Mouse (Mus musculus) embryonic facial prominence, embryonic 15.5 days (tissue): ENCODE results near the gene Lrrc66. TPM values are rescaled to one million over a fixed set of nuclear protein-coding genes. Genes with fewer than 3 reads are reported as not detected.

Experiments used
- ATAC-seq: fragments of 200-750 bp; cut with Nextera tagmentation; 2 replicates; pipeline ENCODE4 v1.8.0; 2017; ENCODE audit warnings: low read depth, moderate TSS enrichment; ENCODE audit not compliant: insufficient number of reproducible peaks, low FRiP score, low TSS enrichment
- H3K27ac ChIP-seq: fragments of 300-500 bp; sonication (generic); replicated peaks from 2 replicates; pipeline ENCODE4 v1.5.1; 2015; ENCODE audit warnings: mild to moderate bottlenecking, inconsistent platforms
- H3K27me3 ChIP-seq: fragments of 300-500 bp; sonication (generic); 2 replicates; pipeline ENCODE4 v1.6.1; 2015; ENCODE audit warnings: inconsistent platforms
- H3K36me3 ChIP-seq: fragments of 300-500 bp; sonication (generic); 2 replicates; pipeline ENCODE4 v1.6.1; 2015; ENCODE audit warnings: mild to moderate bottlenecking, inconsistent platforms
- H3K4me1 ChIP-seq: fragments of 300-500 bp; sonication (generic); 2 replicates; pipeline ENCODE4 v1.6.1; 2015; ENCODE audit warnings: inconsistent platforms
- H3K4me2 ChIP-seq: fragments of 300-500 bp; sonication (generic); replicated peaks from 2 replicates; pipeline ENCODE4 v1.6.1; 2015; ENCODE audit warnings: mild to moderate bottlenecking, inconsistent platforms
- H3K4me3 ChIP-seq: fragments of 300-500 bp; sonication (generic); replicated peaks from 2 replicates; pipeline ENCODE4 v1.5.1; 2015; ENCODE audit warnings: mild to moderate bottlenecking, inconsistent platforms
- H3K9ac ChIP-seq: fragments of 300-500 bp; sonication (generic); 2 replicates; pipeline ENCODE4 v1.6.1; 2015; ENCODE audit warnings: inconsistent platforms
- H3K9me3 ChIP-seq: fragments of 300-500 bp; sonication (generic); replicated peaks from 2 replicates; pipeline ENCODE4 v1.6.1; 2016; ENCODE audit warnings: inconsistent platforms
- WGBS: fragments of 180-500 bp; shearing (Covaris S2); methylation state at CpG from one replicate; pipeline ENCODE4 v1.1.7; 2015; 5-methylcytosine and 5-hydroxymethylcytosine counted together
- polyA plus RNA-seq: library from polyadenylated mRNA; unstranded; fragments of >200 nt; fragmentation: Nextera tagmentation; extraction: Ambion mirVana; gene quantifications from 2 replicates; pipeline ENCODE4 v1.2.1, GENCODE M21; 2015

Gene Lrrc66
- polyA plus RNA-seq, 1 experiment from 2014 or later: not detected

DNA sequence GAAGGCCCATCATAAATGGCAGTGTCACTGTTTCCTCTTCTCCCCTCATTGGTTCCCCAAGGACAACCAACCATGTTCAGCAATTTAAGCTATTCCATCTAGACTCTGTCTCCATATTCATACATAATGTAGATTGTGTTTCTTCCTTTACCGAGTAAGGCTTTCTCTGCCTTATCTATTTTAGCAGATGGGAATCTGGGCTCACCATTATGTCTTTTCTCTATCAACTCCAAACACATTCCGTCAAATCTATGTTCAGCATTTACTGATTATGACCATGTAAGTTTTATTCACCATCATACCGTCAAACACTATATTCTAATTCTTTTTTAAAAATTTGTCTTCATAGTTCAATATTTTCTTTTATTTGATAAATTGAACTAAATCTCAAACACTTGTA, 8.7 kb upstream of the Lrrc66 start:
- WGBS: 89% methylated on average over 3 of the region's 3 CpGs
- H3K36me3 ChIP-seq: peaks cover 30% of the 10 kb centered on the region
- no peak for ATAC-seq

GRCm38 (mm10) chr5:73637337-73638107, 5.2 kb upstream of the Lrrc66 start:
- ATAC-seq: 0 out of 2 replicates have a peak, but pooled peaks have one; percentile 29
- Histone ChIP-seq H3K27ac (no peak overlapping the region), H3K9ac (no peak overlapping the region), H3K27me3 (no peaks in the 10 kb centered on the region), H3K9me3 (no peaks in the 10 kb centered on the region; the same call in 1 of the 2 replicates), H3K4me1 (0 out of 2 replicates have a peak, but pooled peaks cover 3% of the 10 kb centered on the region), H3K4me2 (no peak overlapping the region), H3K36me3 (peaks cover 48% of the 10 kb centered on the region), H3K4me3 (no peak overlapping the region)
- 35% methylated on average over 8 of the region's 8 CpGs for WGBS

More for the DNA sequence above, 8.7 kb upstream of the Lrrc66 start:
- Histone ChIP-seq H3K4me1 (0 out of 2 replicates have a peak, but pooled peaks cover 3% of the 10 kb centered on the region), H3K27ac (no peak overlapping the region), H3K27me3 (no peaks in the 10 kb centered on the region), H3K4me3 (no peak overlapping the region), H3K4me2 (no peak overlapping the region), H3K9me3 (no peaks in the 10 kb centered on the region), H3K9ac (no peak overlapping the region)

- H3K9ac ChIP-seq: no peak overlapping the region
- 0 out of 2 replicates have a peak, but pooled peaks cover 3% of the 10 kb centered on the region for H3K4me1 ChIP-seq
- 58% methylated on average over 8 of the region's 8 CpGs for WGBS
- no peaks in the 10 kb centered on the region for H3K27me3 ChIP-seq
- peak; percentile 57; the same call in 1 of the 2 replicates for ATAC-seq
- no peak overlapping the region for H3K4me3 ChIP-seq
- peaks cover 22% of the 10 kb centered on the region for H3K36me3 ChIP-seq
- H3K9me3 ChIP-seq: no peaks in the 10 kb centered on the region; the same call in 1 of the 2 replicates
- H3K27ac ChIP-seq: no peak overlapping the region
- H3K4me2 ChIP-seq: no peak overlapping the region
These were observed 815 bp upstream of the Lrrc66 start for GRCm38 (mm10) chr5:73633141-73633540.

DNA sequence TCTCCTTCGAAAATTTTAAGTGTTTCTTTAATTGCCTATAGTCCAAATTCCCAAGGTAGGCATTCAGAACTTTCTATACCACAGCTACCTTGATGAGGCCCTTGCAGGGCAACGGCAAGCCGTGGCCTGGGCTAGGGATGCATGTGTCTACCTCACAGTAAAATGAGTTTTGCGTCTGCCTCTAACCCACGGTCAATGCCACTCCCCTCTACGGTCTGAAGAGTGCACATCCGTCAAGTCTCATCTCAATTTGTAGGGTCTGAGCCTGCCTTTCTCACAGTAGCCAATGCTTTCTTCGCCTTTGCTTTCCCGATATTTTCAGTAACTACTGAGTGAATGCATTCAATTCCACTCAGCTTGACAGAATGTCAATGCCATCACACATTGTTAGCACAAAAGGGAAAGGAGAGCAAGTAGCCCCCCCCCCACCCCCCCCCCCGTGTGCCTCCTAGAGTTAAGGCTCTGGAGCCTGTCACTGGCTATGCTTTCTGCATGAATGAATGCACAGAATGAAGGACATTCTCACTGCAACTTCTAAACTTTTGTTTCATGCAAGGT, 1.2 kb downstream of the Lrrc66 start:
- ATAC-seq: no peak
- Histone ChIP-seq H3K4me3 (no peak overlapping the region), H3K36me3 (peaks cover 18% of the 10 kb centered on the region), H3K27ac (no peak overlapping the region), H3K9me3 (no peaks in the 10 kb centered on the region; the same call in 1 of the 2 replicates), H3K9ac (no peak overlapping the region), H3K27me3 (no peaks in the 10 kb centered on the region), H3K4me2 (no peak overlapping the region), H3K4me1 (no peaks in the 10 kb centered on the region)
- 77% methylated on average over 10 of the region's 10 CpGs for WGBS

- H3K4me2 ChIP-seq: no peak overlapping the region
- H3K27ac ChIP-seq: no peak overlapping the region
- H3K36me3 ChIP-seq: peaks cover 13% of the 10 kb centered on the region
- H3K27me3 ChIP-seq: no peaks in the 10 kb centered on the region
- WGBS: 79% methylated on average over 5 of the region's 5 CpGs
- no peak overlapping the region for H3K9ac ChIP-seq
- H3K4me1 ChIP-seq: no peaks in the 10 kb centered on the region
- no peaks in the 10 kb centered on the region; the same call in 1 of the 2 replicates for H3K9me3 ChIP-seq
- no peak for ATAC-seq
- no peak overlapping the region for H3K4me3 ChIP-seq
These were observed 2.2 kb downstream of the Lrrc66 start for GRCm38 (mm10) chr5:73630141-73630540.

DNA sequence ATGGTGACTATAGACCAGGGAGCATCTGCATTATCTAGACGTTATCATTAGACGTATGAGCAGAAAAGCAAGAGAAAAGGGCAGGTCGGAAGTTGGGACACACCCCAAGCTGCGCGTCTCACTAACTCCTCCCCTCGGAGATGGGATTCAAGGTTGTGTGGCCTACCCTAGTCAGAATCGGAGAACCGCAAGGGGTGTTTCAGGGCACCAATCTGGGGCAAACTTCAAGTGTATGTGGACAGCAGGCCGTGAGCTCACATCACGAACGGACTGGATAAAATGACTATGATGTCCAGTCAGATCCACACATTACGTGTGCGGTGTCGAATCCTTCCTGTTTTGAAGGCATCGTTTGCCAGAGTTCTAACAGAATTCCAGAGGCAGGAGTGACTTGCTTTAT, 4.3 kb downstream of the Lrrc66 start:
- H3K4me2 ChIP-seq: no peak overlapping the region
- H3K27me3 ChIP-seq: no peaks in the 10 kb centered on the region
- no peak for ATAC-seq
- no peaks in the 10 kb centered on the region for H3K9me3 ChIP-seq
- 84% methylated on average over 15 of the region's 15 CpGs for WGBS
- no peak overlapping the region for H3K4me3 ChIP-seq
- H3K9ac ChIP-seq: no peak overlapping the region
- no peaks in the 10 kb centered on the region for H3K4me1 ChIP-seq
- no peaks in the 10 kb centered on the region for H3K36me3 ChIP-seq
- H3K27ac ChIP-seq: no peak overlapping the region

DNA sequence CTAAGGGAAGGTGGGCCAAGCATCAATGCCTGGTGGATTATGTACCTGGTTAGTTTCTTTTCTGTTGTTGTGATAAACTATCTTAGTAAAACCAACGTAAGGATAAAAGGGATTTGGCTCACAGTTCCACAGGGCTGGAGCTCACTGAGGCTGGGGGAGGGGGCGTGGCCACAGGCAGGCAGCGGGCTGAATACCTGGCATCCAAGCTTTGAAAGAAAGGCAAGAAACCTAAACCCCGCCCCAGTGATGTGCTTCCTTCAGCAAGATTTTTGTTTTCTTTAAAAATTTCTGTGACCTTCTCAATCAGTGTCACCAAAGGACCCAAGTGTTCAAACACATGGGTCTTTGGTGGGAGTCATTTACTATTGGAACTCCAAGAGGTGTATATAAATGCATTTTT, 4.8 kb downstream of the Lrrc66 start:
- Histone ChIP-seq H3K4me2 (no peak overlapping the region), H3K9ac (no peak overlapping the region), H3K9me3 (no peaks in the 10 kb centered on the region), H3K27me3 (no peaks in the 10 kb centered on the region), H3K4me1 (no peaks in the 10 kb centered on the region), H3K4me3 (no peak overlapping the region), H3K27ac (no peak overlapping the region), H3K36me3 (no peaks in the 10 kb centered on the region)
- no peak for ATAC-seq
- 49% methylated on average over 4 of the region's 4 CpGs for WGBS

GRCm38 (mm10) chr5:73626842-73627241, 5.5 kb downstream of the Lrrc66 start:
- 69% methylated on average over 7 of the region's 7 CpGs for WGBS

DNA sequence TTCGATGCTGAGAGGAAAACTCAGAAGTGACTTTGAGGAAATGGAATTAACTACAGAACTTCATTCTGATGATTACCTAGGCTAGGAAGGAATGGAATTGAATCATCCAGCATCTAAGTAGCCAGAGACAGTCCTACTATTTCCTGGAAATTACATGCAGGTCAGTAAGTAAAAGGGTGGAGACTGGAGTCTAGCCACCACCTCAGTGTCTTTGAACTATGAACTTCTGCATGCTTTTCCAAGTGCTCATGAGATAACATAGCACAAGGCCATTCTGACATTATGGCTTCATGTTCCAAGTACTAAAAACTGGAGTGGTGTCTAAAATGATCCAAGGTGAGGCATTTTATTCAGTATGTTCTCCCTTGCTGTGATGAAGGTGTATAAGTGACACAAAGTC, 6.8 kb downstream of the Lrrc66 start:
- Histone ChIP-seq H3K27me3 (no peaks in the 10 kb centered on the region), H3K4me1 (no peaks in the 10 kb centered on the region), H3K9ac (no peak overlapping the region), H3K4me2 (no peak overlapping the region), H3K27ac (no peak overlapping the region), H3K4me3 (no peak overlapping the region), H3K9me3 (no peaks in the 10 kb centered on the region), H3K36me3 (no peaks in the 10 kb centered on the region)
- no peak for ATAC-seq
- WGBS: 32% methylated on average over 1 of the region's 1 CpGs

More at GRCm38 (mm10) chr5:73626842-73627241, 5.5 kb downstream of the Lrrc66 start:
- Histone ChIP-seq H3K4me2 (no peak overlapping the region), H3K36me3 (no peaks in the 10 kb centered on the region), H3K9ac (no peak overlapping the region), H3K9me3 (no peaks in the 10 kb centered on the region), H3K27ac (no peak overlapping the region), H3K4me3 (no peak overlapping the region), H3K4me1 (no peaks in the 10 kb centered on the region), H3K27me3 (no peaks in the 10 kb centered on the region)
- no peak for ATAC-seq

- Histone ChIP-seq H3K36me3 (no peaks in the 10 kb centered on the region), H3K9me3 (no peaks in the 10 kb centered on the region), H3K27me3 (no peaks in the 10 kb centered on the region), H3K27ac (no peak overlapping the region), H3K4me1 (no peaks in the 10 kb centered on the region), H3K4me2 (no peak overlapping the region), H3K4me3 (no peak overlapping the region), H3K9ac (no peak overlapping the region)
- WGBS: 54% methylated on average over 1 of the region's 1 CpGs
- ATAC-seq: no peak
These were observed 13.4 kb downstream of the Lrrc66 start for GRCm38 (mm10) chr5:73618969-73619368.

- Histone ChIP-seq H3K9me3 (no peaks in the 10 kb centered on the region), H3K4me3 (no peak overlapping the region), H3K4me1 (no peaks in the 10 kb centered on the region), H3K27ac (no peak overlapping the region), H3K9ac (no peak overlapping the region), H3K36me3 (no peaks in the 10 kb centered on the region), H3K4me2 (no peak overlapping the region), H3K27me3 (no peaks in the 10 kb centered on the region)
- WGBS: 40% methylated on average over 7 of the region's 7 CpGs
- ATAC-seq: no peak
These were observed 17.1 kb downstream of the Lrrc66 start for GRCm38 (mm10) chr5:73615211-73615610.
